Mouse (Mus musculus) ovary, adult 18-20 months (tissue): Measurements from ENCODE around the gene D430041D05Rik.

Experiments
- DNase-seq: peaks from one replicate; pipeline ENCODE4 v3.0.0; 2022; ENCODE audit warnings: low spot score, mixed read lengths

D430041D05Rik gene

GRCm38 (mm10) chr2:104150608-104151397 is 260.0 kb downstream of the D430041D05Rik start:
- no peak for DNase-seq

- no peak for DNase-seq
These were observed 262.8 kb downstream of the D430041D05Rik start for GRCm38 (mm10) chr2:104147910-104148561.

- DNase-seq = no peak
These were observed 264.8 kb downstream of the D430041D05Rik start for GRCm38 (mm10) chr2:104145983-104146382.

- DNase-seq = no peak
These were observed 266.8 kb downstream of the D430041D05Rik start for GRCm38 (mm10) chr2:104144004-104144403.

- DNase-seq = no peak
These were observed 268.7 kb downstream of the D430041D05Rik start for GRCm38 (mm10) chr2:104142140-104142539.

- DNase-seq = no peak
These were observed 274.9 kb downstream of the D430041D05Rik start for GRCm38 (mm10) chr2:104135920-104136319.

- no peak for DNase-seq
These were observed 276.4 kb downstream of the D430041D05Rik start for GRCm38 (mm10) chr2:104134150-104135056.

GRCm38 (mm10) chr2:104133042-104133810 is 277.6 kb downstream of the D430041D05Rik start:
- DNase-seq = no peak

- DNase-seq = no peak
These were observed 278.4 kb downstream of the D430041D05Rik start for GRCm38 (mm10) chr2:104132266-104132859.

- DNase-seq = no peak
These were observed 279.8 kb downstream of the D430041D05Rik start for GRCm38 (mm10) chr2:104130969-104131368.

GRCm38 (mm10) chr2:104130165-104130564 is 280.6 kb downstream of the D430041D05Rik start:
- no peak for DNase-seq

GRCm38 (mm10) chr2:104128803-104129531 is 281.8 kb downstream of the D430041D05Rik start:
- DNase-seq = no peak

- no peak for DNase-seq
These were observed 286.7 kb downstream of the D430041D05Rik start for GRCm38 (mm10) chr2:104124071-104124470.

GRCm38 (mm10) chr2:104123540-104123939 is 287.3 kb downstream of the D430041D05Rik start:
- no peak for DNase-seq

- DNase-seq = peak; percentile 91
These were observed 288.1 kb downstream of the D430041D05Rik start, which contains the start of gene A930018P22Rik for GRCm38 (mm10) chr2:104122505-104123378. A930018P22Rik (plus strand) TSS chr2:104122769.

- no peak for DNase-seq
These were observed 288.9 kb downstream of the D430041D05Rik start for GRCm38 (mm10) chr2:104121681-104122504.

- DNase-seq = no peak
These were observed 290.5 kb downstream of the D430041D05Rik start for GRCm38 (mm10) chr2:104120312-104120711.

GRCm38 (mm10) chr2:104119097-104119496 is 291.7 kb downstream of the D430041D05Rik start:
- no peak for DNase-seq
